Mouse (Mus musculus) E14TG2a.4 (cell line): Measurements from ENCODE around the gene Ptpa.
"Not testable (repeated sequence)": the region's sequence is repeated elsewhere in the genome, so short reads cannot be mapped to it uniquely, and the experiment has no call there.

ENCODE experiments used
- H3K27me3 ChIP-seq: 2 replicates; pipeline ENCODE4 v1.6.1; 2014; ENCODE audit warnings: low read length, control low read depth; ENCODE audit not compliant: insufficient read depth
- H3K36me3 ChIP-seq: 2 replicates; pipeline ENCODE4 v1.6.1; 2014; ENCODE audit warnings: low read length, control low read depth; ENCODE audit not compliant: insufficient read depth
- H3K4me1 ChIP-seq: replicated peaks from 2 replicates; pipeline ENCODE4 v1.6.1; 2014; ENCODE audit warnings: low read depth, low read length, control low read depth
- H3K4me3 ChIP-seq: replicated peaks from 2 replicates; pipeline ENCODE4 v1.5.1; 2014; ENCODE audit warnings: mild to moderate bottlenecking, low read length
- H3K9me3 ChIP-seq: 2 replicates; pipeline ENCODE4 v1.6.1; 2014; ENCODE audit warnings: low read length, control low read depth
- CTCF ChIP-seq: conservative IDR thresholded peaks from 2 replicates; pipeline ENCODE4 v1.5.1; 2014; ENCODE audit warnings: low read length
- NANOG ChIP-seq: IDR thresholded peaks from 2 replicates; pipeline ENCODE4 v1.6.1; 2014; ENCODE audit warnings: borderline replicate concordance, low read length, mixed read lengths
- POU5F1 ChIP-seq: IDR thresholded peaks from 2 replicates; pipeline ENCODE4 v1.6.1; 2014; ENCODE audit warnings: low read length, borderline replicate concordance

Ptpa gene

DNA sequence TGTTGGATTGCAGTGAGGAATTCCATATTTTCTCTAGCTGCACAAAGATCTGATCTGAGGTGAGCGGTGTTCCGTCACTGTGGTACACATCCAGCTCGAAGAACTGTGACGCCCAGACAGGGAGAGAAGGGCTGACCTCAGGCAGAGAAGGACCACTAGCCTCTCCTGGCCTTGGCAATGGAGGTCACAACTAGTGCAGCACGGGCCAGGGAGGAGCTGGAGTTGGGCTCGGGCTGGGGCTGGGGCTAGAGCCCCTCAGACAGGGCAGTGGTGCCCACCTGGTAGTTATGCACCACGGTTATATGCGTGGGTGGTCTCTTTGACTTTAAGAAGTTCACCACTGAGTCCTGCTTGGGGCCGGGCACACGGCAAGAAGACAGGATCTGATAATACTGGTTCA lies 8.1 kb upstream of the Ptpa start:
- H3K27me3 ChIP-seq = 0 out of 2 replicates have a peak, but pooled peaks cover under 1% of the 10 kb centered on the region
- no peak overlapping the region for H3K4me3 ChIP-seq
- TF ChIP-seq NANOG = no peak
- TF ChIP-seq POU5F1 = no peak
- no peak for TF ChIP-seq CTCF
- no peaks in the 10 kb centered on the region for H3K9me3 ChIP-seq
- peaks cover 38% of the 10 kb centered on the region for H3K4me1 ChIP-seq
- H3K36me3 ChIP-seq = peaks cover 75% of the 10 kb centered on the region

GRCm38 (mm10) chr2:30408452-30409100 lies 7.3 kb upstream of the Ptpa start:
- Histone ChIP-seq H3K4me1 (peaks cover 40% of the 10 kb centered on the region), H3K27me3 (peaks cover 7% of the 10 kb centered on the region), H3K9me3 (no peaks in the 10 kb centered on the region), H3K36me3 (peaks cover 72% of the 10 kb centered on the region), H3K4me3 (no peak overlapping the region)
- TF ChIP-seq POU5F1 = no peak
- no peak for TF ChIP-seq NANOG
- TF ChIP-seq CTCF = no peak

- Histone ChIP-seq H3K9me3 (no peaks in the 10 kb centered on the region), H3K4me1 (peaks cover 46% of the 10 kb centered on the region), H3K4me3 (no peak overlapping the region), H3K36me3 (peaks cover 65% of the 10 kb centered on the region), H3K27me3 (peaks cover 18% of the 10 kb centered on the region)
- TF ChIP-seq CTCF (no peak), POU5F1 (no peak)
Measured at GRCm38 (mm10) chr2:30409454-30410176, 6.2 kb upstream of the Ptpa start.

DNA sequence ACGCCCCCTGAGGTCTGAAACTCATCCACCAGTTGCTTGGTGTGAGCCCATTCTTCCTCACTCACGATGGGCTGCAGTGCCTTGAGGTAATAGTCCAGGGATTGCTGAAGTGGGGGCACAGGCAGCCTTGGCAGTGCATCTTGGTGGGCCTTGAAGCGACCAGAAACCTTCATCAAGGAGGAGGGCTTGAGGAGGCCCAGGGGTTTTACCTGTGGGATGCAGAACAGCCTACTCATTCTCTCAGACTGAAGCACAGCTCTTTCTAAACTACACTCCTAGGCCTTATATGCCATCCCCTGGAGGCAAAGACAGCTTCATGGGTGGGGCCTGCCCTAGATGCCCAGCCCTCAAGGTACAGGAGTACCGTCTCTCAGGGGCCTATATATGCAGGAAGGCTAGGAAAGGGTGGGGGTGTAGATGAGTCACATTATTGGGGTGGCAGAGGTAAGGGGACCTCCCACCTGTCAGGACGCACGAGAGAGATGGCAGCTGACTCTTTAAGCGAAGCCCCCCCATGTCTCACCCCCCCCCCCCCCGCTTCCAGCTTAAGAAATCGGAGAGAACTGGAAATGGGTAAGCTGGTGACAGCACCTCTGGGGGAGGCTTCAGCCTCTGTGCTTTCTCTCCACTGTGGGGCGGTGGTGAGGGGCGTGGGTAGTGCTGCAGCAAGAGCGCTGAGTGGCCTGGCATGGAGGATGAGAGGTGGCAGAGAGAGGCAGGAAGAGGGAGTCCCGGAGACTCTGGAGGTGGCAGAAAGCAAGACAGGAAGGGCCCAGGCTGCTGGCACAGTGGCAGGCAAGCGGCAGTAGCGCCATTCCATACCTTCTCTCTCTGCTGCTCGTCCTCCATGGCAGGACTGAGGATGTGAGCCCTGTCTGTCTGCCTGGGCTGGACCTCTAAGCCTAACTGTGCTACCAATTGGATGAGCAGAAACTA lies 2.5 kb upstream of the Ptpa start:
- Histone ChIP-seq H3K9me3 (no peaks in the 10 kb centered on the region), H3K4me1 (peaks cover 43% of the 10 kb centered on the region), H3K27me3 (peaks cover 21% of the 10 kb centered on the region), H3K36me3 (peaks cover 46% of the 10 kb centered on the region), H3K4me3 (no peak overlapping the region)
- TF ChIP-seq POU5F1 (no peak), NANOG (no peak), CTCF (no peak)

DNA sequence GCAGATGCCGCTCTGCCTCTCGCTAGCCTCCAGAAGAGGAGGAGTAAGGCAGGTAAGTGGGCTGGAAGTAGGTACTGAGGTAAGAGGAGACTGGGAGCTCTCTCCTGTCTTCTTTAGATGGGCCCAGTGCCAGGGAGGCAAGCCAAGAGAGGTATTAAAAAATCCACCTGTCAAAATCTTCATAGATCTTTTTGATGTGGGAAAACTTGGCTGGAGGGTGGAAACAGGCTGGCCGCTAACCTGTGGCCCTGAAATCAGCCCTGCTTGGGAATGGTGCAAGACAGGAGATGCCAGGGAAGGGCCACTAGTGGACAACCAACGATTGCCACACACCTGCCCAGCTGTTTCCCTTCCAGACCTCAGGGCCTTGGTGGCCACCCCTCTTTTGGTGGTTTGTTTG lies 1.7 kb upstream of the Ptpa start:
- Histone ChIP-seq H3K27me3 (peaks cover 21% of the 10 kb centered on the region), H3K4me3 (peak overlapping the region; percentile 95), H3K9me3 (no peaks in the 10 kb centered on the region), H3K4me1 (peaks cover 51% of the 10 kb centered on the region), H3K36me3 (peaks cover 40% of the 10 kb centered on the region)
- TF ChIP-seq CTCF (no peak), NANOG (no peak), POU5F1 (no peak)

DNA sequence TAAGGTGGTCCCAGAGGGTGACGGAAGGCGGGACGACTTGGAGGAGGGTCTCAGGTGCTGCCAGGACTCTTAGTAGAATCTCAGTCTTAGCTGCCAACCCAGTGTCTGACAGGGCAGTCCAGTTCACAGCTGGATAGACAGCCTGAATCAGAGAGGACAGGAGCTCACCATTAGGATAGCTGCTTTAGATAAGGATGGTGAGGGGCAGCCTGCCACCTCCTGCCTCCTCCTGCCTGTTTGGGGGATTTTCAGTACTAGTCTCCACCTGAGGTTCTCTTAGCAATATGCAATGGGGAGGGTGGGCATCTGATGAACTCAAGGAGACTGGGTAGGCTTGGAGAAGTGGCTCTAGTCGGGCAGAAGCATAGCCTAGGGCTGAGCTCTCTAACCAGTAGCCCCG lies 1.2 kb upstream of the Ptpa start:
- peaks cover 36% of the 10 kb centered on the region for H3K36me3 ChIP-seq
- H3K4me1 ChIP-seq = peaks cover 55% of the 10 kb centered on the region
- peak overlapping the region; percentile 95 for H3K4me3 ChIP-seq
- peaks cover 21% of the 10 kb centered on the region for H3K27me3 ChIP-seq
- H3K9me3 ChIP-seq = no peaks in the 10 kb centered on the region
- TF ChIP-seq POU5F1 (no peak), CTCF (no peak), NANOG (no peak)

DNA sequence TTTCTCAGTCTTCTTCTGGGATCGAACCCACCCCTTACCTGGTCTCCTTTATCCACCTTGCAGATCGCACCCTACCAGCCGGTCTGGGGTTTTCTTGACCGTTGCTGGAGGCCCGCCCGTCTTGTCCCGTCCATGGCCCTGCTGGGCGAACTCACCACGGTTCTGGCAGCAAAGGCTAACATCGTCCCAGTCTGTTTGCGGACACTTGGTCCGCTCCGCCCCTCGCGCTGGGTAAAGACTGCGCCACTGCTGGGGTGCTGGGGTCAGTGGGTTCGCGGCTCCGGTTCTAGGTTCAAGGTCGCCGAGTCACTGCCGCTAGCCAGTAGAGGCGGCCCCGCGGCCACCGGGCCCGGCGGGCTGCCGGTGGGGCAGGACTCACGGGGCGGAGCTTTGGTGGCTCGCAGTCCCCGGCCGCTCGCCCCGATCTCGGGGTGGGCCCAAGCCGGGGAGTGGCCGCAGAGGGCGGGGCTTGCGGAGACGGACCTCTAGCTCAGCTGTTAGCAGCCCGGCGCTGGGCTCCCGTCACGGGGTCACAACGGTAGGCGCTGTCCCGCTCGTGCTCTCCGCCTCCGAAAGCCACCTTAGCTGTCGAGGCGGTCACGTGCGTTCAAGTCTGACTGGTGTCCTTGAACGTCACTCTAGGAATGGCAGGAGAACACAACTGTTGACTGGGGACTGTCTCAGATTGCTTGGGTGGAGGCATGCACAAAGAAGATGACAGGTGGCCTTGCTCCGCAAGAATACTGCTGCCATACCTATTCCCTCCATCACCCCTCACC lies 493 bp upstream of the Ptpa start, which contains the start of gene Crat:
Gene Crat, minus strand, starts transcription at position 657 of the 779 bp plus-strand sequence.
- peaks cover 55% of the 10 kb centered on the region for H3K4me1 ChIP-seq
- H3K27me3 ChIP-seq = peaks cover 21% of the 10 kb centered on the region
- peak within 1 kb of the TSS; percentile 95 for H3K4me3 ChIP-seq
- TF ChIP-seq CTCF = no peak
- no peak for TF ChIP-seq NANOG
- TF ChIP-seq POU5F1 = no peak
- peaks cover 36% of the 10 kb centered on the region for H3K36me3 ChIP-seq
- no peaks in the 10 kb centered on the region for H3K9me3 ChIP-seq

GRCm38 (mm10) chr2:30416649-30416965 lies 768 bp downstream of the Ptpa start:
- peak overlapping the region; percentile 95 for H3K4me3 ChIP-seq
- TF ChIP-seq POU5F1 = no peak
- no peak for TF ChIP-seq NANOG
- TF ChIP-seq CTCF = no peak
- peaks cover 21% of the 10 kb centered on the region for H3K27me3 ChIP-seq
- H3K36me3 ChIP-seq = peaks cover 38% of the 10 kb centered on the region
- peaks cover 65% of the 10 kb centered on the region for H3K4me1 ChIP-seq
- H3K9me3 ChIP-seq = no peaks in the 10 kb centered on the region

DNA sequence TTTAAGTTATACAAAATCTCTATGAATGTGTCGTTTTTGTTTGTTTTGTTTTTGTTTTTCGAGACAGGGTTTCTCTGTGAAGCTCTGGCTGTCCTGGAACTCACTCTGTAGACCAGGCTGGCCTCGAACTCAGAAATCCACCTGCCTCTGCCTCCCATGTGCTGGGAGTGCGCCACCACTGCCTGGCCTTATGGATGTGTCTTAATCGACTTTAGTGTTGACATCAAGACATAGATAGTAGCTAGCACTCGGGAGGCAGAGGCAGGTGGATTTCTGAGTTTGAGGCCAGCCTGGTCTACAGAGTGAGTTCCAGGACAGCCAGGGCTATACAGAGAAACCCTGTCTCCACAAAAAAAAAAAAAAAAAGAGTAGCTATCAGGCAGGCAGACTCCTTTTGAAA lies 1.3 kb downstream of the Ptpa start:
- Histone ChIP-seq H3K27me3 (peaks cover 21% of the 10 kb centered on the region), H3K4me1 (peaks cover 69% of the 10 kb centered on the region), H3K36me3 (peaks cover 35% of the 10 kb centered on the region), H3K4me3 (peak overlapping the region; percentile 95)
- not testable (repeated sequence) for H3K9me3 ChIP-seq
